8 mouse cellular contexts compared by ENCODE assay signal in genomic region chr13:91460621-91461284, GRCm38 (mm10). TPM values are rescaled to one million over a fixed set of nuclear protein-coding genes. Genes with fewer than 3 reads are reported as not detected.
A peak's percentile ranks its signal among the peaks of the same experiment; 100 is the strongest.
DNase-seq lines count a peak whose midpoint lies in the region; ATAC-seq lines count a peak whose summit lies in the region.

No protein-coding gene starts in this region.

- H3K27me3 ChIP-seq in lung, embryonic 16.5 days (ENCODE audit: control insufficient read depth, insufficient read depth, low read depth, low read length) = no peaks in the 10 kb centered on the region

- H3K4me1 ChIP-seq in lung, embryonic 16.5 days (replicated peaks; ENCODE audit: control insufficient read depth, insufficient read depth, low read length) = peaks cover 8% of the 10 kb centered on the region

- H3K27ac ChIP-seq in lung, embryonic 16.5 days (ENCODE audit: low read length) = peak overlapping the region; percentile 92

- H3K9ac ChIP-seq in lung, embryonic 16.5 days (ENCODE audit: low read length) = peak overlapping the region; percentile 94

- no peaks in the 10 kb centered on the region for H3K36me3 ChIP-seq in lung, embryonic 16.5 days (ENCODE audit: control insufficient read depth, insufficient read depth, low read length)

- WGBS in lung, embryonic 16.5 days = under 1% methylated on average over 50 of the region's 70 CpGs

- peak overlapping the region; percentile 93 for H3K4me3 ChIP-seq in lung, embryonic 16.5 days (ENCODE audit: low read length)

- peak; percentile 87 for DNase-seq in MEL-GATA-1-ER (ENCODE audit: extremely low read depth, low read depth)
- DNase-seq in cerebellum, adult 8-10 months = peak; percentile 97
- peak; percentile 93 for DNase-seq in forelimb bud, embryonic 11.5 days (ENCODE audit: low read depth, low spot score)
- DNase-seq in layer of hippocampus, adult 9-10 months (ENCODE audit: low spot score) = peak; percentile 95
- DNase-seq in ovary, postnatal 10 days (ENCODE audit: low spot score) = peak; percentile 100
- DNase-seq in thymus, postnatal 10 days (ENCODE audit: low spot score in 2 of 2) = peak; percentile 99 to 100

- ATAC-seq in hematopoietic stem cell, adult 5-6 weeks (replicated peaks in 1 of 2; ENCODE audit: insufficient read depth in 1 of 2, low FRiP score in 2 of 2, low TSS enrichment in 1 of 2, low read depth in 1 of 2, poor library complexity in 2 of 2, severe bottlenecking in 2 of 2) = peak; percentile 93 to 96
- ATAC-seq in lung, embryonic 16.5 days (ENCODE audit: low read depth) = peak; percentile 96

- H3K4me2 ChIP-seq in lung, embryonic 16.5 days (ENCODE audit: low read depth, low read length) = peak overlapping the region; percentile 90

- H3K9me3 ChIP-seq in lung, embryonic 16.5 days (ENCODE audit: control insufficient read depth, low read length) = no peaks in the 10 kb centered on the region

RNA-seq across cellular contexts. Expression of gene Ssbp2, which starts 0.7 kb away (rescaled TPM):
- 108 and 117 TPM in 2 replicates for total RNA-seq in hematopoietic stem cell, adult 5-6 weeks (2017)
- 98.6 and 104 TPM in 2 replicates for polyA plus RNA-seq in lung, embryonic 16.5 days (2015; fragmentation: Nextera tagmentation; extraction: Ambion mirVana)

Comparison
In these comparisons a context has a peak if more than half of its experiments do, and no peak if none do; other contexts are left out.
1. Peak in every context shown above with its lines: DNase-seq, ATAC-seq, H3K4me3 ChIP-seq and H3K27ac ChIP-seq.